Mouse (Mus musculus): Measurements from ENCODE around the gene Ccdc113. TPM values are rescaled to one million over a fixed set of nuclear protein-coding genes. Genes with fewer than 3 reads are reported as not detected.
A peak's percentile ranks its signal among the peaks of the same experiment; 100 is the strongest.
"Not testable (repeated sequence)": the region's sequence is repeated elsewhere in the genome, so short reads cannot be mapped to it uniquely, and the experiment has no call there.

The Ccdc113 gene
- polyA plus RNA-seq, 1 experiment = not detected

GRCm38 (mm10) chr8:95593439-95594393, 59.8 kb downstream of the Ccdc113 start:
- H3K4me3 ChIP-seq (ENCODE audit: insufficient read depth, poor library complexity, severe bottlenecking) = no peak overlapping the region
- H3K79me3 ChIP-seq (ENCODE audit: low read depth) = no peaks in the 10 kb centered on the region
- no peaks in the 10 kb centered on the region for H3K36me3 ChIP-seq (ENCODE audit: control insufficient read depth, insufficient read depth)
- H3ac ChIP-seq (ENCODE audit: control insufficient read depth, insufficient read length, low read depth) = no peak overlapping the region
- TF ChIP-seq MAX (IDR thresholded peaks at IDR 0.05) (no peak), FOSL1 (IDR thresholded peaks at IDR 0.05; ENCODE audit: insufficient read depth, low read length, poor library complexity, severe bottlenecking) (no peak), USF1 (IDR thresholded peaks at IDR 0.05; ENCODE audit: low read depth) (no peak), MYOG (IDR thresholded peaks at IDR 0.05; ENCODE audit: control insufficient read depth, extremely low read depth, insufficient read length) (no peak), CTCF (IDR thresholded peaks at IDR 0.05; ENCODE audit: control insufficient read depth, insufficient read depth, insufficient read length) (no peak), MYOD1 (IDR thresholded peaks at IDR 0.05; ENCODE audit: control insufficient read depth, insufficient read length, low read depth) (no peak), CEBPB (IDR thresholded peaks at IDR 0.05; ENCODE audit: low read depth) (no peak)
- peaks cover 9% of the 10 kb centered on the region for H3K27me3 ChIP-seq (ENCODE audit: control insufficient read depth, insufficient read depth, insufficient read length)
- no peaks in the 10 kb centered on the region for H3K79me2 ChIP-seq (ENCODE audit: control insufficient read depth, insufficient read depth)

- H3K36me3 ChIP-seq (ENCODE audit: control insufficient read depth, insufficient read depth) = no peaks in the 10 kb centered on the region
- H3K27me3 ChIP-seq (ENCODE audit: control insufficient read depth, insufficient read depth, insufficient read length) = peaks cover 9% of the 10 kb centered on the region
- no peaks in the 10 kb centered on the region for H3K79me2 ChIP-seq (ENCODE audit: control insufficient read depth, insufficient read depth)
- H3K79me3 ChIP-seq (ENCODE audit: low read depth) = no peaks in the 10 kb centered on the region
- TF ChIP-seq CEBPB (IDR thresholded peaks at IDR 0.05; ENCODE audit: low read depth) (no peak), MYOD1 (IDR thresholded peaks at IDR 0.05; ENCODE audit: control insufficient read depth, insufficient read length, low read depth) (no peak), USF1 (IDR thresholded peaks at IDR 0.05; ENCODE audit: low read depth) (no peak), MYOG (IDR thresholded peaks at IDR 0.05; ENCODE audit: control insufficient read depth, extremely low read depth, insufficient read length) (no peak)
- H3ac ChIP-seq (ENCODE audit: control insufficient read depth, insufficient read length, low read depth) = no peak overlapping the region
- no peak overlapping the region for H3K4me3 ChIP-seq (ENCODE audit: insufficient read depth, poor library complexity, severe bottlenecking)
Measured at GRCm38 (mm10) chr8:95595131-95595530, 61.2 kb downstream of the Ccdc113 start.

- TF ChIP-seq USF1 (IDR thresholded peaks at IDR 0.05; ENCODE audit: low read depth) (no peak), CEBPB (IDR thresholded peaks at IDR 0.05; ENCODE audit: low read depth) (no peak), MYOG (IDR thresholded peaks at IDR 0.05; ENCODE audit: control insufficient read depth, extremely low read depth, insufficient read length) (no peak), MAX (IDR thresholded peaks at IDR 0.05) (no peak), MYOD1 (IDR thresholded peaks at IDR 0.05; ENCODE audit: control insufficient read depth, insufficient read length, low read depth) (no peak), CTCF (IDR thresholded peaks at IDR 0.05; ENCODE audit: control insufficient read depth, insufficient read depth, insufficient read length) (no peak)
- H3ac ChIP-seq (ENCODE audit: control insufficient read depth, insufficient read length, low read depth) = no peak overlapping the region
- H3K79me3 ChIP-seq (ENCODE audit: low read depth) = no peaks in the 10 kb centered on the region
- H3K36me3 ChIP-seq (ENCODE audit: control insufficient read depth, insufficient read depth) = no peaks in the 10 kb centered on the region
- peaks cover 3% of the 10 kb centered on the region for H3K27me3 ChIP-seq (ENCODE audit: control insufficient read depth, insufficient read depth, insufficient read length)
- H3K79me2 ChIP-seq (ENCODE audit: control insufficient read depth, insufficient read depth) = no peaks in the 10 kb centered on the region
- H3K4me3 ChIP-seq (ENCODE audit: insufficient read depth, poor library complexity, severe bottlenecking) = no peak overlapping the region
Measured at GRCm38 (mm10) chr8:95596841-95597241, 63.0 kb downstream of the Ccdc113 start.

GRCm38 (mm10) chr8:95599861-95600260, 66.0 kb downstream of the Ccdc113 start:
- Histone ChIP-seq H3K79me2 (ENCODE audit: control insufficient read depth, insufficient read depth) (no peaks in the 10 kb centered on the region), H3K79me3 (ENCODE audit: low read depth) (no peaks in the 10 kb centered on the region), H3K4me3 (ENCODE audit: insufficient read depth, poor library complexity, severe bottlenecking) (no peak overlapping the region), H3K27me3 (ENCODE audit: control insufficient read depth, insufficient read depth, insufficient read length) (peaks cover 3% of the 10 kb centered on the region), H3K36me3 (ENCODE audit: control insufficient read depth, insufficient read depth) (no peaks in the 10 kb centered on the region), H3ac (ENCODE audit: control insufficient read depth, insufficient read length, low read depth) (no peak overlapping the region)
- TF ChIP-seq CTCF (IDR thresholded peaks at IDR 0.05; ENCODE audit: control insufficient read depth, insufficient read depth, insufficient read length) = peak; percentile 45
- TF ChIP-seq MYOD1 (IDR thresholded peaks at IDR 0.05; ENCODE audit: control insufficient read depth, insufficient read length, low read depth) = no peak

GRCm38 (mm10) chr8:95601306-95601705, 67.4 kb downstream of the Ccdc113 start:
- no peaks in the 10 kb centered on the region for H3K36me3 ChIP-seq (ENCODE audit: control insufficient read depth, insufficient read depth)
- no peaks in the 10 kb centered on the region for H3K79me2 ChIP-seq (ENCODE audit: control insufficient read depth, insufficient read depth)
- H3K4me3 ChIP-seq (ENCODE audit: insufficient read depth, poor library complexity, severe bottlenecking) = no peak overlapping the region
- no peak overlapping the region for H3ac ChIP-seq (ENCODE audit: control insufficient read depth, insufficient read length, low read depth)
- peaks cover 3% of the 10 kb centered on the region for H3K27me3 ChIP-seq (ENCODE audit: control insufficient read depth, insufficient read depth, insufficient read length)
- TF ChIP-seq MYOD1 (IDR thresholded peaks at IDR 0.05; ENCODE audit: control insufficient read depth, insufficient read length, low read depth) (no peak), USF1 (IDR thresholded peaks at IDR 0.05; ENCODE audit: low read depth) (no peak), MYOG (IDR thresholded peaks at IDR 0.05; ENCODE audit: control insufficient read depth, extremely low read depth, insufficient read length) (no peak), CEBPB (IDR thresholded peaks at IDR 0.05; ENCODE audit: low read depth) (no peak), MAX (IDR thresholded peaks at IDR 0.05) (no peak)
- H3K79me3 ChIP-seq (ENCODE audit: low read depth) = no peaks in the 10 kb centered on the region

GRCm38 (mm10) chr8:95602168-95602567, 68.3 kb downstream of the Ccdc113 start:
- no peak for TF ChIP-seq USF1 (IDR thresholded peaks at IDR 0.05; ENCODE audit: low read depth)
- TF ChIP-seq MYOG (IDR thresholded peaks at IDR 0.05; ENCODE audit: control insufficient read depth, extremely low read depth, insufficient read length) = no peak
- no peak for TF ChIP-seq MAX (IDR thresholded peaks at IDR 0.05)
- no peak for TF ChIP-seq CEBPB (IDR thresholded peaks at IDR 0.05; ENCODE audit: low read depth)
- no peak for TF ChIP-seq FOSL1 (IDR thresholded peaks at IDR 0.05; ENCODE audit: insufficient read depth, low read length, poor library complexity, severe bottlenecking)
- no peak for TF ChIP-seq CTCF (IDR thresholded peaks at IDR 0.05; ENCODE audit: control insufficient read depth, insufficient read depth, insufficient read length)
- TF ChIP-seq MYOD1 (IDR thresholded peaks at IDR 0.05; ENCODE audit: control insufficient read depth, insufficient read length, low read depth) = no peak
- Histone ChIP-seq H3K36me3 (ENCODE audit: control insufficient read depth, insufficient read depth) (no peaks in the 10 kb centered on the region), H3ac (ENCODE audit: control insufficient read depth, insufficient read length, low read depth) (no peak overlapping the region), H3K4me3 (ENCODE audit: insufficient read depth, poor library complexity, severe bottlenecking) (no peak overlapping the region), H3K79me3 (ENCODE audit: low read depth) (no peaks in the 10 kb centered on the region), H3K79me2 (ENCODE audit: control insufficient read depth, insufficient read depth) (no peaks in the 10 kb centered on the region), H3K27me3 (ENCODE audit: control insufficient read depth, insufficient read depth, insufficient read length) (peaks cover 3% of the 10 kb centered on the region)

- not testable (repeated sequence) for H3K4me3 ChIP-seq (ENCODE audit: insufficient read depth, poor library complexity, severe bottlenecking); H3K79me2 ChIP-seq (ENCODE audit: control insufficient read depth, insufficient read depth); H3K36me3 ChIP-seq (ENCODE audit: control insufficient read depth, insufficient read depth); H3K27me3 ChIP-seq (ENCODE audit: control insufficient read depth, insufficient read depth, insufficient read length); H3K79me3 ChIP-seq (ENCODE audit: low read depth); H3ac ChIP-seq (ENCODE audit: control insufficient read depth, insufficient read length, low read depth)
Measured at GRCm38 (mm10) chr8:95606509-95606908, 72.6 kb downstream of the Ccdc113 start.

Data from C2C12 (cell line).